Mouse (Mus musculus): ENCODE results near the gene Cdiptos. TPM values are rescaled to one million over a fixed set of nuclear protein-coding genes. Genes with fewer than 3 reads are reported as not detected.

The Cdiptos gene
- polyA plus RNA-seq, 1 experiment from 2014 or later, result 1.6 TPM

- H3K9me3 ChIP-seq (ENCODE audit: low read length), result no peaks in the 10 kb centered on the region
- peak overlapping the region; percentile 63 for H3K4me2 ChIP-seq (replicated peaks; ENCODE audit: low read depth, low read length)
- no peak for ATAC-seq (ENCODE audit: low FRiP score, low TSS enrichment)
- H3K27me3 ChIP-seq (ENCODE audit: insufficient read depth, low read length), result no peaks in the 10 kb centered on the region
- peak overlapping the region; percentile 48 for H3K4me3 ChIP-seq (ENCODE audit: low read length)
- peaks cover 31% of the 10 kb centered on the region for H3K36me3 ChIP-seq (ENCODE audit: insufficient read depth, low read length)
- peaks cover 77% of the 10 kb centered on the region for H3K4me1 ChIP-seq (ENCODE audit: insufficient read depth, low read length)
- peak overlapping the region; percentile 58 for H3K27ac ChIP-seq (ENCODE audit: low read length)
- 41% methylated on average over 5 of the region's 5 CpGs for WGBS
- peak overlapping the region; percentile 64 for H3K9ac ChIP-seq (replicated peaks; ENCODE audit: low read length)
Measured at GRCm38 (mm10) chr7:127020491-127020890, 44.6 kb upstream of the Cdiptos start.

GRCm38 (mm10) chr7:127020031-127020430 lies 44.1 kb upstream of the Cdiptos start:
- Histone ChIP-seq H3K4me1 (ENCODE audit: insufficient read depth, low read length) (peaks cover 82% of the 10 kb centered on the region), H3K9ac (replicated peaks; ENCODE audit: low read length) (peak overlapping the region; percentile 64)

GRCm38 (mm10) chr7:127019306-127019960 lies 43.5 kb upstream of the Cdiptos start:
- H3K36me3 ChIP-seq (ENCODE audit: insufficient read depth, low read length), result peaks cover 32% of the 10 kb centered on the region
- peaks cover 82% of the 10 kb centered on the region for H3K4me1 ChIP-seq (ENCODE audit: insufficient read depth, low read length)
- WGBS, result 75% methylated on average over 14 of the region's 14 CpGs
- H3K4me2 ChIP-seq (replicated peaks; ENCODE audit: low read depth, low read length), result peak overlapping the region; percentile 63
- ATAC-seq (ENCODE audit: low FRiP score, low TSS enrichment), result no peak
- peak overlapping the region; percentile 64 for H3K9ac ChIP-seq (replicated peaks; ENCODE audit: low read length)
- H3K4me3 ChIP-seq (ENCODE audit: low read length), result no peak overlapping the region
- no peak overlapping the region for H3K27ac ChIP-seq (ENCODE audit: low read length)
- H3K9me3 ChIP-seq (ENCODE audit: low read length), result no peaks in the 10 kb centered on the region
- H3K27me3 ChIP-seq (ENCODE audit: insufficient read depth, low read length), result no peaks in the 10 kb centered on the region

More at GRCm38 (mm10) chr7:127020031-127020430, 44.1 kb upstream of the Cdiptos start:
- H3K4me2 ChIP-seq (replicated peaks; ENCODE audit: low read depth, low read length), result peak overlapping the region; percentile 63
- ATAC-seq (ENCODE audit: low FRiP score, low TSS enrichment), result no peak
- peak overlapping the region; percentile 48 for H3K4me3 ChIP-seq (ENCODE audit: low read length)
- H3K36me3 ChIP-seq (ENCODE audit: insufficient read depth, low read length), result peaks cover 35% of the 10 kb centered on the region
- WGBS, result 58% methylated on average over 3 of the region's 3 CpGs
- H3K9me3 ChIP-seq (ENCODE audit: low read length), result no peaks in the 10 kb centered on the region
- H3K27me3 ChIP-seq (ENCODE audit: insufficient read depth, low read length), result no peaks in the 10 kb centered on the region
- H3K27ac ChIP-seq (ENCODE audit: low read length), result peak overlapping the region; percentile 40

- Histone ChIP-seq H3K27ac (ENCODE audit: low read length) (peak overlapping the region; percentile 98), H3K4me3 (ENCODE audit: low read length) (no peak overlapping the region; the same call in 1 of the 2 replicates), H3K4me2 (replicated peaks; ENCODE audit: low read depth, low read length) (peak overlapping the region; percentile 28), H3K36me3 (ENCODE audit: insufficient read depth, low read length) (peaks cover 24% of the 10 kb centered on the region), H3K27me3 (ENCODE audit: insufficient read depth, low read length) (no peaks in the 10 kb centered on the region), H3K9me3 (ENCODE audit: low read length) (no peaks in the 10 kb centered on the region), H3K4me1 (ENCODE audit: insufficient read depth, low read length) (peaks cover 80% of the 10 kb centered on the region), H3K9ac (replicated peaks; ENCODE audit: low read length) (peak overlapping the region; percentile 35)
- no peak for ATAC-seq (ENCODE audit: low FRiP score, low TSS enrichment)
- 47% methylated on average over 15 of the region's 15 CpGs for WGBS
Measured at GRCm38 (mm10) chr7:127018416-127019305, 42.8 kb upstream of the Cdiptos start.

DNA sequence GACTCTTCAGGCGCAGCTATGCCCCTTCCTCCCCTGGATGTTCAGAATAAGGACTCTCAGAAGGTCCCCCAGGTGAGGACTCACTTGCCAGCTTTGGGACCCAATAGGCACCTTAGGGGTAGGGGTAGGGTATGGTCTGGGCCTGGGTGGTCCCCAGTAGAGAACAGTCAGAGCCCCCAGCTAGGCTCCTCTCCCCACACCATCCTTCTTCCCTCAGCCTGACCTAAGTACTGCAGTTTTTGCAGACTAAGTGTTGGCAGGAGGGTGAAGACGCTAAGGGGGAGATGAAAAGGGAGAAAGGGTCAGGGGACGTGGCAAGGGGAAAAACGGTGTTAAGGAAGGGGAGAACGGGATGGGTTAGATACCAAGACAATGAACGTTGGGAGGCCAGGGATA lies 42.0 kb upstream of the Cdiptos start:
- peak overlapping the region; percentile 35 for H3K9ac ChIP-seq (replicated peaks; ENCODE audit: low read length)
- peaks cover 78% of the 10 kb centered on the region for H3K4me1 ChIP-seq (ENCODE audit: insufficient read depth, low read length)
- H3K27ac ChIP-seq (ENCODE audit: low read length), result peak overlapping the region; percentile 98
- 35% methylated on average over 6 of the region's 6 CpGs for WGBS
- H3K9me3 ChIP-seq (ENCODE audit: low read length), result no peaks in the 10 kb centered on the region
- H3K4me2 ChIP-seq (replicated peaks; ENCODE audit: low read depth, low read length), result peak overlapping the region; percentile 17; the same call in 1 of the 2 replicates
- no peak overlapping the region; the same call in 1 of the 2 replicates for H3K4me3 ChIP-seq (ENCODE audit: low read length)
- no peak for ATAC-seq (ENCODE audit: low FRiP score, low TSS enrichment)
- no peaks in the 10 kb centered on the region for H3K27me3 ChIP-seq (ENCODE audit: insufficient read depth, low read length)
- H3K36me3 ChIP-seq (ENCODE audit: insufficient read depth, low read length), result peaks cover 24% of the 10 kb centered on the region

DNA sequence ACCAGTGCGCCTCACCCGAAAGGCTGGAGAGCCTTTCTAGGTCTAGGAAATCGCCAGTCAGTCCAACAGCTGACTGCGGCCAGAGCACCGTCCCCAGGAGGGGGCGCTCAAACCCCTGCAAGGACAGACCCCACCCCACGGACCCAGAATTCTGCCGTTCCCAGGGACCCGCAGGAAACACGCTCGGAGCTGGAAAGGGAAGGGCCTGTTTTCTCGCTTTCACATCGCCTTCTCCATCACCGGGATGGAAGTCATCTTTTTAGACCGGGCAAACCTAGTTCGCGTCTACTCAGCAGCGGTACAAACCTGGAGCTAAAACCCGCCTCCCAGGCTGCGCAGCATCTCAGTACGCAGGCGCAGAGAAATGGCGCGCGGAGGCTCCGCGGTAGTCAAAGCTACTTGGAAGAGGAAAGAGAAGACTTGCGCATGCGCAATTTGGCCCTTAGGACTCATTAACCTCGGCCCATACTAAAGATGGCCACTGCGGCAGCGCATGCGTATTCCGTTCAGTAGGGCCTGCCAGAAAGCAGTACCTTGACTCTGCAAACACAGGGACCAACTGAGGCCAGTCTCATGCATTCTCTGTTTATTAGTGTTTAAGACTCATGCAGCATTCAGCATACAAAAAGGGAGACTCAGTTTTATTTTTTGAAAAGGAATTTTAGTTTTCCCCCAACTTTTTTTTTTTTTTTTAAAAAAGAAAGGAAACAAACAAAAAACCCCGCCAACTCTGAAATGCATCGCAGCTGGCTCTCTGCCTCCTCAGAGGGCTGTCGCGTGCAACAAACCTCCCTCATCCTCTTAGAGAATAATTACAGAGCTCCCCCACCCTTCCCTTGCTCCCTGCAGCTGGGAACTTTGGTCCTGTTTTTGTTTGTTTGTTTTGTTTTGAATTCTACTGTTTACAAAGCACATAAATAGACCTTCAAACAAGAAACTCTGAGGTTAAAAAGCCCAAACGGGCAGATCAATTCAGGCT lies 41.4 kb upstream of the Cdiptos start, which contains the start of gene Pagr1a:
Gene Pagr1a, minus strand, starts transcription at position 382 of the 979 bp plus-strand sequence.
- Histone ChIP-seq H3K9ac (replicated peaks; ENCODE audit: low read length) (peak within 1 kb of the TSS; percentile 81), H3K27ac (ENCODE audit: low read length) (peak within 1 kb of the TSS; percentile 98), H3K9me3 (ENCODE audit: low read length) (no peaks in the 10 kb centered on the region), H3K4me2 (replicated peaks; ENCODE audit: low read depth, low read length) (peak within 1 kb of the TSS; percentile 82), H3K4me3 (ENCODE audit: low read length) (peak within 1 kb of the TSS; percentile 73), H3K4me1 (ENCODE audit: insufficient read depth, low read length) (peaks cover 71% of the 10 kb centered on the region), H3K36me3 (ENCODE audit: insufficient read depth, low read length) (peaks cover 23% of the 10 kb centered on the region), H3K27me3 (ENCODE audit: insufficient read depth, low read length) (no peaks in the 10 kb centered on the region)
- WGBS, result 3% methylated on average over 38 of the region's 39 CpGs
- peak; percentile 85 for ATAC-seq (ENCODE audit: low FRiP score, low TSS enrichment)

DNA sequence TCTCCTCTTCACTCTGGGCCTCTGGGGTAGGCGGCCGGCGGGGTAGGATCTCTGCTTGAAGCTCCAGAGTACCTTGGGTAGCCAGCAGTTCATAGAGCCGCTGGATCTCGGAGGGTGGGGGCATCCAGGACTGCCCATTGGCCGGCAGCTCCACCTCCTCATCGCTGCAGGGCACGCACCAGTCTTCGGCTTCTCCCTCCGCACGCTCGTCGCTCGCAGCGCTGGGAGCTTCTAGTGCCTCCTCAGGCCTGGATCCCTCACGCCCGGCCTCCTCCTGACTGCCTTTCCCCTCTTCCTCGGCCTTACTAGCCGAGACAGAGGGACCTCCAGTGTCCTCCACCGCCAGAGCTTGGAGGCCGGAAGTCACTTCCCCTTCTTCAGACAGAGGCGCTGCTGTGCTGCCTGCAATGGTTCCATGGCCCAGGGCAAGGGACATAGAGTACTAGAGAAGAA lies 40.6 kb upstream of the Cdiptos start:
- Histone ChIP-seq H3K36me3 (ENCODE audit: insufficient read depth, low read length) (peaks cover 20% of the 10 kb centered on the region), H3K4me3 (ENCODE audit: low read length) (peak overlapping the region; percentile 73), H3K4me2 (replicated peaks; ENCODE audit: low read depth, low read length) (peak overlapping the region; percentile 82), H3K9me3 (ENCODE audit: low read length) (no peaks in the 10 kb centered on the region), H3K9ac (replicated peaks; ENCODE audit: low read length) (peak overlapping the region; percentile 81), H3K4me1 (ENCODE audit: insufficient read depth, low read length) (peaks cover 63% of the 10 kb centered on the region), H3K27me3 (ENCODE audit: insufficient read depth, low read length) (no peaks in the 10 kb centered on the region), H3K27ac (ENCODE audit: low read length) (peak overlapping the region; percentile 98)
- ATAC-seq (ENCODE audit: low FRiP score, low TSS enrichment), result peak; percentile 46
- 0% methylated on average over 22 of the region's 22 CpGs for WGBS

GRCm38 (mm10) chr7:127016481-127016485 lies 40.4 kb upstream of the Cdiptos start, which contains the start of gene Pagr1b:
TSS of gene Pagr1b (minus strand) at chr7:127016484.
- no peaks in the 10 kb centered on the region for H3K27me3 ChIP-seq (ENCODE audit: insufficient read depth, low read length)
- H3K4me3 ChIP-seq (ENCODE audit: low read length), result peak within 1 kb of the TSS; percentile 73
- ATAC-seq (ENCODE audit: low FRiP score, low TSS enrichment), result no peak
- H3K9ac ChIP-seq (replicated peaks; ENCODE audit: low read length), result peak within 1 kb of the TSS; percentile 81
- H3K4me1 ChIP-seq (ENCODE audit: insufficient read depth, low read length), result peaks cover 61% of the 10 kb centered on the region
- H3K27ac ChIP-seq (ENCODE audit: low read length), result peak within 1 kb of the TSS; percentile 98
- peak within 1 kb of the TSS; percentile 82 for H3K4me2 ChIP-seq (replicated peaks; ENCODE audit: low read depth, low read length)
- peaks cover 20% of the 10 kb centered on the region for H3K36me3 ChIP-seq (ENCODE audit: insufficient read depth, low read length)
- no peaks in the 10 kb centered on the region for H3K9me3 ChIP-seq (ENCODE audit: low read length)

GRCm38 (mm10) chr7:127016081-127016480 lies 40.2 kb upstream of the Cdiptos start:
- Histone ChIP-seq H3K4me3 (ENCODE audit: low read length) (peak overlapping the region; percentile 73), H3K4me2 (replicated peaks; ENCODE audit: low read depth, low read length) (peak overlapping the region; percentile 82), H3K27ac (ENCODE audit: low read length) (peak overlapping the region; percentile 98), H3K9ac (replicated peaks; ENCODE audit: low read length) (peak overlapping the region; percentile 81), H3K4me1 (ENCODE audit: insufficient read depth, low read length) (peaks cover 59% of the 10 kb centered on the region), H3K9me3 (ENCODE audit: low read length) (no peaks in the 10 kb centered on the region), H3K36me3 (ENCODE audit: insufficient read depth, low read length) (peaks cover 20% of the 10 kb centered on the region), H3K27me3 (ENCODE audit: insufficient read depth, low read length) (no peaks in the 10 kb centered on the region)
- 0% methylated on average over 10 of the region's 10 CpGs for WGBS
- peak; percentile 13 for ATAC-seq (ENCODE audit: low FRiP score, low TSS enrichment)

Measured in kidney, embryonic 16.5 days (tissue).